ENCODE assay signal across 16 mouse cellular contexts in genomic region chr1:59341697-59342096, GRCm38 (mm10).
DNase-seq lines count a peak whose midpoint lies in the region; ATAC-seq and TF ChIP-seq lines count a peak whose summit lies in the region.
"Had no signal": no experiment of that assay in that cellular context is flagged by ENCODE, and none has a peak within 500 bp of the region (broad histone marks: within the 10 kb centered on the region; RNA-seq: fewer than 3 reads in every experiment).

No protein-coding gene starts in this region.

- no peak overlapping the region for H3K9ac ChIP-seq in forebrain, embryonic 11.5 days (ENCODE audit: low read length)
- no peak overlapping the region for H3K9ac ChIP-seq in forebrain, postnatal 0 days
- H3K9ac ChIP-seq in midbrain, postnatal 0 days (replicated peaks; ENCODE audit: low read length, poor library complexity, severe bottlenecking): no peak overlapping the region
- H3K9ac ChIP-seq in embryonic facial prominence, embryonic 13.5 days: no peak overlapping the region
- no peak overlapping the region for H3K9ac ChIP-seq in midbrain, embryonic 13.5 days (replicated peaks)
- H3K9ac ChIP-seq: liver, embryonic 15.5 days had no signal

- no peak overlapping the region for H3K4me3 ChIP-seq in forebrain, embryonic 11.5 days (ENCODE audit: low read depth, low read length)
- H3K4me3 ChIP-seq in forebrain, postnatal 0 days (ENCODE audit: low read depth, low read length): no peak overlapping the region
- peak overlapping the region; percentile 40 for H3K4me3 ChIP-seq in midbrain, embryonic 10.5 days
- no peak overlapping the region for H3K4me3 ChIP-seq in midbrain, postnatal 0 days (ENCODE audit: low read depth, low read length)
- no peak overlapping the region for H3K4me3 ChIP-seq in embryonic facial prominence, embryonic 13.5 days
- no peak overlapping the region for H3K4me3 ChIP-seq in midbrain, embryonic 13.5 days (replicated peaks)
- H3K4me3 ChIP-seq: limb, embryonic 13.5 days; liver, embryonic 15.5 days had no signal

- TF ChIP-seq CTCF in forebrain, postnatal 0 days (IDR thresholded peaks at IDR 0.05; ENCODE audit: low read depth): no peak
- no peak for TF ChIP-seq CTCF in midbrain, postnatal 0 days (IDR thresholded peaks at IDR 0.05)

- no peaks in the 10 kb centered on the region for H3K9me3 ChIP-seq in forebrain, embryonic 11.5 days (ENCODE audit: control insufficient read depth, low read length)
- no peaks in the 10 kb centered on the region for H3K9me3 ChIP-seq in forebrain, postnatal 0 days (ENCODE audit: low read length)
- peaks cover 11% of the 10 kb centered on the region for H3K9me3 ChIP-seq in midbrain, embryonic 10.5 days (replicated peaks)
- H3K9me3 ChIP-seq in midbrain, postnatal 0 days (ENCODE audit: low read length): no peaks in the 10 kb centered on the region
- peaks cover 3% of the 10 kb centered on the region; the same call in 1 of the 2 replicates for H3K9me3 ChIP-seq in embryonic facial prominence, embryonic 13.5 days
- peaks cover 6% of the 10 kb centered on the region for H3K9me3 ChIP-seq in midbrain, embryonic 13.5 days
- H3K9me3 ChIP-seq: liver, embryonic 15.5 days had no signal

- 14% methylated on average over 3 of the region's 3 CpGs for WGBS in forebrain, embryonic 11.5 days
- 26% methylated on average over 3 of the region's 3 CpGs for WGBS in forebrain, postnatal 0 days
- whole genome bisulfite sequencing in midbrain, embryonic 10.5 days: 22% methylated on average over 3 of the region's 3 CpGs
- WGBS in midbrain, postnatal 0 days: 25% methylated on average over 3 of the region's 3 CpGs
- WGBS in embryonic facial prominence, embryonic 13.5 days: 12% methylated on average over 3 of the region's 3 CpGs
- 16% methylated on average over 3 of the region's 3 CpGs for WGBS in midbrain, embryonic 13.5 days

- peak overlapping the region; percentile 26 for H3K27ac ChIP-seq in forebrain, embryonic 11.5 days (ENCODE audit: low read depth, low read length)
- no peak overlapping the region for H3K27ac ChIP-seq in forebrain, postnatal 0 days (ENCODE audit: low read depth, low read length)
- peak overlapping the region; percentile 76 for H3K27ac ChIP-seq in midbrain, embryonic 10.5 days (replicated peaks)
- H3K27ac ChIP-seq in midbrain, postnatal 0 days (ENCODE audit: low read depth, low read length): no peak overlapping the region
- H3K27ac ChIP-seq in embryonic facial prominence, embryonic 13.5 days: peak overlapping the region; percentile 45
- H3K27ac ChIP-seq in midbrain, embryonic 13.5 days: peak overlapping the region; percentile 10; the same call in 1 of the 2 replicates
- H3K27ac ChIP-seq: limb, embryonic 13.5 days; liver, embryonic 15.5 days had no signal

- no peaks in the 10 kb centered on the region for H3K36me3 ChIP-seq in forebrain, embryonic 11.5 days (ENCODE audit: control insufficient read depth, insufficient read depth, low read length)
- no peaks in the 10 kb centered on the region for H3K36me3 ChIP-seq in forebrain, postnatal 0 days (ENCODE audit: insufficient read depth)
- H3K36me3 ChIP-seq in midbrain, embryonic 10.5 days: no peaks in the 10 kb centered on the region
- H3K36me3 ChIP-seq in midbrain, postnatal 0 days (ENCODE audit: insufficient read depth, low read length): no peaks in the 10 kb centered on the region
- no peaks in the 10 kb centered on the region for H3K36me3 ChIP-seq in embryonic facial prominence, embryonic 13.5 days
- no peaks in the 10 kb centered on the region for H3K36me3 ChIP-seq in midbrain, embryonic 13.5 days
- H3K36me3 ChIP-seq: limb, embryonic 13.5 days; liver, embryonic 15.5 days had no signal

- ATAC-seq in forebrain, embryonic 11.5 days (replicated peaks; ENCODE audit: low FRiP score): peak; percentile 62; the same call in 1 of the 2 replicates
- ATAC-seq in forebrain, postnatal 0 days: no peak
- ATAC-seq in midbrain, postnatal 0 days (ENCODE audit: low FRiP score): no peak; the same call in 1 of the 2 replicates
- no peak for ATAC-seq in embryonic facial prominence, embryonic 13.5 days (ENCODE audit: insufficient number of reproducible peaks, insufficient read depth, low FRiP score, low TSS enrichment, low read depth)
- 0 out of 2 replicates have a peak, but pooled peaks have one; percentile 37 for ATAC-seq in midbrain, embryonic 13.5 days

- H3K4me2 ChIP-seq in forebrain, embryonic 11.5 days (ENCODE audit: low read depth, low read length, severe bottlenecking): 0 out of 2 replicates have a peak overlapping the region, but pooled peaks have one; percentile 21
- no peak overlapping the region for H3K4me2 ChIP-seq in forebrain, postnatal 0 days (ENCODE audit: low read depth)
- H3K4me2 ChIP-seq in midbrain, postnatal 0 days (ENCODE audit: low read depth, low read length, poor library complexity, severe bottlenecking): no peak overlapping the region
- H3K4me2 ChIP-seq in embryonic facial prominence, embryonic 13.5 days: no peak overlapping the region; the same call in 1 of the 2 replicates
- H3K4me2 ChIP-seq in midbrain, embryonic 13.5 days (replicated peaks): peak overlapping the region; percentile 35; the same call in 1 of the 2 replicates
- H3K4me2 ChIP-seq: liver, embryonic 15.5 days had no signal

- no peak for DNase-seq in forebrain, embryonic 11.5 days (ENCODE audit: low spot score)
- DNase-seq in forebrain, postnatal 0 days: no peak
- no peak for DNase-seq in midbrain, embryonic 10.5 days (ENCODE audit: low spot score)
- no peak for DNase-seq in midbrain, postnatal 0 days (ENCODE audit: low spot score)
- no peak for DNase-seq in ovary, postnatal 36 days (ENCODE audit: low spot score)
- DNase-seq in thymus, postnatal 10 days (ENCODE audit: low spot score in 2 of 2): no peak
- DNase-seq: adrenal gland, postnatal 25 days; cerebellum, adult 9-11 months; gastrocnemius, postnatal 36 days; kidney, adult 8-10 months; lung, postnatal 36 days; right cerebral cortex, postnatal 4 days had no signal

- H3K27me3 ChIP-seq in forebrain, embryonic 11.5 days (ENCODE audit: control insufficient read depth, insufficient read depth, low read length): no peaks in the 10 kb centered on the region
- no peaks in the 10 kb centered on the region for H3K27me3 ChIP-seq in forebrain, postnatal 0 days (ENCODE audit: insufficient read depth, low read length)
- peaks cover 24% of the 10 kb centered on the region; the same call in 1 of the 2 replicates for H3K27me3 ChIP-seq in midbrain, embryonic 10.5 days (ENCODE audit: low read depth, poor library complexity, severe bottlenecking)
- no peaks in the 10 kb centered on the region for H3K27me3 ChIP-seq in midbrain, postnatal 0 days (ENCODE audit: insufficient read depth, low read length)
- H3K27me3 ChIP-seq in embryonic facial prominence, embryonic 13.5 days: no peaks in the 10 kb centered on the region
- H3K27me3 ChIP-seq in midbrain, embryonic 13.5 days: 0 out of 2 replicates have a peak, but pooled peaks cover 2% of the 10 kb centered on the region
- H3K27me3 ChIP-seq: limb, embryonic 13.5 days had no signal

- H3K4me1 ChIP-seq in forebrain, embryonic 11.5 days (replicated peaks; ENCODE audit: control insufficient read depth, insufficient read depth, low read length): peaks cover 14% of the 10 kb centered on the region
- 0 out of 2 replicates have a peak, but pooled peaks cover 3% of the 10 kb centered on the region for H3K4me1 ChIP-seq in forebrain, postnatal 0 days (ENCODE audit: insufficient read depth)
- H3K4me1 ChIP-seq in midbrain, embryonic 10.5 days: peaks cover 31% of the 10 kb centered on the region
- peaks cover 8% of the 10 kb centered on the region; the same call in 1 of the 2 replicates for H3K4me1 ChIP-seq in midbrain, postnatal 0 days (ENCODE audit: insufficient read depth, low read length)
- peaks cover 22% of the 10 kb centered on the region for H3K4me1 ChIP-seq in embryonic facial prominence, embryonic 13.5 days
- peaks cover 20% of the 10 kb centered on the region for H3K4me1 ChIP-seq in midbrain, embryonic 13.5 days (replicated peaks)
- H3K4me1 ChIP-seq: liver, embryonic 15.5 days had no signal

Comparison
In these comparisons a context has a peak if more than half of its experiments do, and no peak if none do; other contexts are left out.
1. ATAC-seq: peak in forebrain, embryonic 11.5 days (single experiment) and midbrain, embryonic 13.5 days (single experiment); none in forebrain, postnatal 0 days (single experiment), midbrain, postnatal 0 days (single experiment) and embryonic facial prominence, embryonic 13.5 days (single experiment).
2. H3K27ac ChIP-seq: peak in forebrain, embryonic 11.5 days (single experiment), midbrain, embryonic 10.5 days (single experiment), embryonic facial prominence, embryonic 13.5 days (single experiment) and midbrain, embryonic 13.5 days (single experiment); none in forebrain, postnatal 0 days (single experiment) and midbrain, postnatal 0 days (single experiment).
3. H3K4me2 ChIP-seq: peak in forebrain, embryonic 11.5 days (single experiment) and midbrain, embryonic 13.5 days (single experiment); none in forebrain, postnatal 0 days (single experiment), midbrain, postnatal 0 days (single experiment) and embryonic facial prominence, embryonic 13.5 days (single experiment).